Mouse (Mus musculus): Measurements from ENCODE around the gene Dync1h1. TPM values are rescaled to one million over a fixed set of nuclear protein-coding genes. Genes with fewer than 3 reads are reported as not detected.

The Dync1h1 gene
- 24.7 and 28.2 TPM in 2 replicates for polyA plus RNA-seq (2015; fragmentation: Nextera tagmentation; extraction: Ambion mirVana)

DNA sequence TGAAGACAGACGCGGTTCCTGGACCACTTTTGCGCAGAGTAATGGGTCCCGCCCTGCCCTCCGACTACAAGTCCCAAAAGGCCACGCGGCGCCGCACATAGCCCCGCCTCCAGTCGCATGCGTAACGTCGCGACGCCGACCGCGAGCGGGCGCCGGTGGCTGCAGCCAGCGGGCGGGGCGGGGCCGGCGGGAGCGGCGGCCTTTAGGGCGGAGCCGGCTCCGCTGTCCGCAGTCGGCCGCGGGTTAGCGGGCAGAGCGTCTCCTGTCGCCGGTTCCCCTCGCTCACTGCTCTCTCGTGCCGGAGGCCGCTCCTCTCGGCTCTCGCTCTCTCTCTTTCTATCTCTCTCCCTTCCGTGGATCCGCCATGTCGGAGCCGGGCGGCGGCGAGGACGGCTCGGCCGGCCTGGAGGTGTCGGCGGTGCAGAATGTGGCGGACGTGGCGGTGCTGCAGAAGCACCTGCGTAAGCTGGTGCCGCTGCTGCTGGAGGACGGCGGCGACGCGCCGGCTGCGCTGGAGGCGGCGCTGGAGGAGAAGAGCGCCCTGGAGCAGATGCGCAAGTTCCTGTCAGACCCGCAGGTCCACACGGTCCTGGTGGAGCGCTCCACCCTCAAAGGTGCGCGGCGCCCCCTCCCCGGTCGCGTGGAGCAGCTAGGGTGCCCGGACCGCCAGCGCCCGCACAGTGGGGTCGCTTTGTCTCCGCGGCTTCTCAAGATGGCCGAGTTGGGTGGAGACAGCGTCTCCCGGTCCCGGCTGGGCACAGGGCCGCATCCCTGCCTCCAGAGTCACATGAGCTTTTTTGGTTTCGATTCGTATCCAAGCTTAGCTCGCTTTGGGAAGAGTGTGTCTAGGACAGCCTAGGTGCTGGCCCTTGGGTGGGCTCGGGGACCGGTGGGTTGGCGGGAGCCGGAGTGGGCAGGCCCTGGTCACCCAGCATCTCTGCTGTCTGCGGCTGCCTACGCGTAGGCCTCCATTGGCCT is at the start of gene Dync1h1:
Gene Dync1h1, plus strand, starts transcription at position 212 of the 978 bp plus-strand sequence.

DNA sequence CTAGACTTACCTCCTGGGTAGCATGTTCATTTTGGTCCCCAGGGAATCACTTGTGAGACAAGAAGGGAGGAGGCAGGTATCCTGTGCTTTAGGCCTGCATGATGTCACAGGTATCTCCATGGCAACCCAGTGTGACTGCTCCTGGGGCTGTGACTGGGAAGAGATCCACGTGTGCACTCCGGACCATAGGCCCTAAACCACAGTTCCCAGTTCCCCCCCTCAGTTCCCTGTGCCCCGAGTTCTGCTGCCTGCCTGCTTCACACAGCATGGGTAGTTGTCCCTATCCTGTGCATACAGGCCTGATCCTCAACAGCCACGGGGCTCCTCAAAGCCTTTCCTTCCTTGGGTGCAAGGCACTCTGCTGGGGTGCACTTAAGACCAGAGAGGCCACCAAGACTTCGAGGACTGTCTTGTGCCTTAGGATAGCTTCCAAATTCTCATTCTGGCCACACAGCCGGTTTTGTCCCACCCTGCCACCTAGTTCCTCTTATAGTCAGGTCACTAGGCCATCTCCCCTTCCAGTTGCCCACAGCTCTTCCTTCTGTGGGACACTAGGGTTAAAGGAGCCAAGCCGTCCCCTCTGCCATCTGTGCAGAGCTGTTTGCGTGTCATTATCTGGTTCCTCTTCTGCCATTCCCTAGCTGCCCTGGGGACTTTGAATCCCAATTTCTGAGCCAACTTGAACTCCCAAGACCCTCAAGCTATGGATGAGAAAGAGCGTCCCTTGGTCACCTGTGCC is 81.5 kb downstream of the Dync1h1 start, which contains the start of gene 1700001K19Rik:
Gene 1700001K19Rik, minus strand, starts transcription at position 59 of the 739 bp plus-strand sequence.

DNA sequence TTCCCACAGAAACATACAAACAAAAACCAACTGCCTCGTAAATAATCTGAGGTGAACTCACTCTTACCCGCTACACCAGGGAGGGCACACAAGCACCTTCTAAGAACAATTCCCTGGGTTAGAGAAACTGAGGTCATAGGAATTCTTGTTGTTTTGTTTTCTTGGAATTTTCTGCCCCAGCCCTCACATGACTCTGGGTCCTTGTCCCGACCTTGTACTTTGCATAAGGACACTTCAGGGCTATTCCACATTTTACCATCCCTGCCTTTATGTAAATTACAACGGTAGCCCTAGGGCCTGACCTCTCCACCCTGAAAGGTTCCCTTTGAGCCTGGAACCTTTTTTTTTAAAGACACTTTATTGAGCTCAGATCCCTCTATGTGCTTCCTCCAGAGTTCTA is 101.3 kb downstream of the Dync1h1 start, which contains the start of gene Hsp90aa1:
Gene Hsp90aa1, minus strand, starts transcription at position 173 of the 400 bp plus-strand sequence.

Small RNAs within 50 kb of the gene (microRNA-seq; reads per million reads assigned to microRNA genes)
- not detected for gene Gm27299 (ENCODE audit: borderline replicate concordance, insufficient number of aligned reads)

Other genes with a start within 250 kb of the Dync1h1 start
- 117 and 144 TPM in 2 replicates for gene Ppp2r5c, start 154.3 kb upstream of the Dync1h1 start, polyA plus RNA-seq (2015; fragmentation: Nextera tagmentation; extraction: Ambion mirVana)
- gene 1700001K19Rik, start 81.2 kb downstream of the Dync1h1 start, polyA plus RNA-seq (2015; fragmentation: Nextera tagmentation; extraction: Ambion mirVana): not detected in 2 replicates
- 496 and 532 TPM in 2 replicates for gene Hsp90aa1, start 101.3 kb downstream of the Dync1h1 start, polyA plus RNA-seq (2015; fragmentation: Nextera tagmentation; extraction: Ambion mirVana)
- gene Wdr20, start 136.5 kb downstream of the Dync1h1 start, polyA plus RNA-seq (2015; fragmentation: Nextera tagmentation; extraction: Ambion mirVana): 12.2 and 16.8 TPM in 2 replicates
- 4.1 and 4.5 TPM in 2 replicates for gene Mok, start 239.5 kb downstream of the Dync1h1 start, polyA plus RNA-seq (2015; fragmentation: Nextera tagmentation; extraction: Ambion mirVana)
- gene Zfp839, start 248.8 kb downstream of the Dync1h1 start, polyA plus RNA-seq (2015; fragmentation: Nextera tagmentation; extraction: Ambion mirVana): 3.7 and 5.5 TPM in 2 replicates